Mouse (Mus musculus): ENCODE measurements around the gene Akt3.

- TF ChIP-seq CTCF (IDR thresholded peaks at IDR 0.05; ENCODE audit: insufficient read depth, low read length) (no peak), POLR2A (IDR thresholded peaks at IDR 0.05; ENCODE audit: borderline replicate concordance, extremely low read depth, low read depth, low read length) (no peak)
These were observed 206.5 kb downstream of the Akt3 start for GRCm38 (mm10) chr1:177051366-177051963.

Measured in lung, adult 2 months (tissue).